Mouse (Mus musculus) heart, postnatal 0 days (tissue): ENCODE measurements around the gene Lrrc27. TPM values are rescaled to one million over a fixed set of nuclear protein-coding genes. Genes with fewer than 3 reads are reported as not detected.

ENCODE experiments used
- ATAC-seq: fragments of 200-750 bp; cut with Nextera tagmentation; 2 replicates; pipeline ENCODE4 v1.8.0; 2017; ENCODE audit warnings: low read depth, moderate number of reproducible peaks, moderate library complexity; ENCODE audit not compliant: insufficient read depth
- DNase-seq: peaks from one replicate; pipeline ENCODE4 v3.0.0-alpha.2; 2016; ENCODE audit warnings: low spot score
- H3K27ac ChIP-seq: fragments of 300-500 bp; sonication (generic); 2 replicates; pipeline ENCODE4 v1.5.1; 2014; ENCODE audit warnings: low read depth, mild to moderate bottlenecking
- H3K27me3 ChIP-seq: fragments of 300-500 bp; sonication (generic); 2 replicates; pipeline ENCODE4 v1.6.1; 2014; ENCODE audit warnings: low read length, mixed read lengths; ENCODE audit not compliant: control insufficient read depth, insufficient read depth
- H3K36me3 ChIP-seq: fragments of 300-500 bp; sonication (generic); replicated peaks from 2 replicates; pipeline ENCODE4 v1.6.1; 2014; ENCODE audit warnings: low read length, mixed read lengths; ENCODE audit not compliant: control insufficient read depth, insufficient read depth
- H3K4me1 ChIP-seq: fragments of 300-500 bp; sonication (generic); 2 replicates; pipeline ENCODE4 v1.6.1; 2014; ENCODE audit warnings: antibody characterized with exemption; ENCODE audit not compliant: control insufficient read depth, insufficient read depth
- H3K4me2 ChIP-seq: fragments of 300-500 bp; sonication (generic); 2 replicates; pipeline ENCODE4 v1.6.1; 2014; ENCODE audit warnings: low read depth, mild to moderate bottlenecking, low read length, moderate library complexity
- H3K4me3 ChIP-seq: fragments of 300-500 bp; sonication (generic); 2 replicates; pipeline ENCODE4 v1.5.1; 2014; ENCODE audit warnings: low read depth, low read length
- H3K9ac ChIP-seq: fragments of 300-500 bp; sonication (generic); replicated peaks from 2 replicates; pipeline ENCODE4 v1.6.1; 2014; ENCODE audit warnings: low read depth, low read length, mixed read lengths
- H3K9me3 ChIP-seq: fragments of 300-500 bp; sonication (generic); replicated peaks from 2 replicates; pipeline ENCODE4 v1.6.1; 2016; ENCODE audit warnings: low read length; ENCODE audit not compliant: control insufficient read depth
- CTCF ChIP-seq: IDR thresholded peaks from 2 replicates; pipeline ENCODE4 v1.5.1; 2016; ENCODE audit warnings: antibody characterized with exemption, control low read depth, low read depth
- EP300 ChIP-seq: IDR thresholded peaks from 2 replicates; pipeline ENCODE4 v1.6.1; 2016; ENCODE audit warnings: antibody characterized with exemption, low read depth
- WGBS: fragments of 180-500 bp; shearing (Covaris S2); extraction: QIAGEN DNeasy Blood & Tissue Kit; methylation state at CpG from one replicate; pipeline ENCODE4 v1.1.7; 2014; 5-methylcytosine and 5-hydroxymethylcytosine counted together
- polyA plus RNA-seq: library from polyadenylated mRNA; unstranded; fragments of >200 nt; fragmentation: Nextera tagmentation; extraction: Ambion mirVana; gene quantifications from 2 replicates; pipeline ENCODE4 v1.2.1, GENCODE M21; 2015
- total RNA-seq: library from RNA; depleted of rRNA; stranded (reverse); fragments of >200 nt; gene quantifications from 2 replicates; pipeline ENCODE4 v1.2.3, GENCODE M21; 2014; ENCODE audit warnings: low replicate concordance

The Lrrc27 gene
- total and polyA plus RNA-seq, 2 experiments from 2014 or later: 1.9 to 5.0 TPM

DNA sequence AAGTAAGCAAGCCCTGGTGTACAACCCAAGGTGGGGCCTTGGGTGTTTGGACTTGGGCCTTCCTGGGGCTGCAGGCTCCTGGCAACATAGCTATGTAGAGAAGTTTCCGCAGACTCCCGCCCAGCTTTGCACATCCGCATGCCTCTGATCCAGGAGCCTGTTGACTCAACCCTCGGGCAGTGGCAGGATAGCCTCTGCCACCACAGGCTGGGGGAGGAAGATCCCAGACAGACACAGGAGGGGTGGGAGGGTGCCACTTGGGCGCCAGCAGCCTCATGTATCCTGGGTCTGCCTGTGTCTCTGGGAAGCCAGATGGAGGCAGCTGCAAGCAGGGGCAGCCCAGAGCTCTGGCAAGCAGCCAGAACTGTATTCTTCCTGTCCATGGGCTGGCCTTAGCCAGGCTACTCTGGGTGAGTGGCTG is 39.1 kb downstream of the Lrrc27 start:
- Histone ChIP-seq H3K4me3 (no peak overlapping the region), H3K4me1 (peaks cover 59% of the 10 kb centered on the region)

DNA sequence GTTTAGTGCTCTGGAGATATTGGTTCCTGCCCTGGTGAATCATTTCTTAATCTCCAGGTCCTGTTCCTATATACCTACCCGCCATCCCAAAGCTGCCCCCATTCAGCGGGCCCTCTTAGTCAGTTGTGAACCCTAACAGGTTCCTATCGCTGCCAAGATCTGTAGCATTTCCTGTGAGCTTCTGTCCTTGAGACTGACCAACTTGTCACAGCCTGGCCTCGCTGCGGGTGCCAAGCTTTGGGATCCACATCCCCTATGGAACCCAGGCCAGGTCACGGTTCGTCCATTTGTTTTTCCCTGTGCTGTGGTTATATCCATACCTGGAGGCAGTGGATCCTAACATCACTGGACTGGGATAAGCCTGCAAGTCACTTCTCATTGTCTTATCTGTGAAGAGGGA is 39.8 kb downstream of the Lrrc27 start:
- H3K4me1 ChIP-seq: peaks cover 60% of the 10 kb centered on the region
- ATAC-seq (no peak), DNase-seq (no peak)
- H3K9me3 ChIP-seq: no peaks in the 10 kb centered on the region
- H3K27ac ChIP-seq: peak overlapping the region; percentile 63; the same call in 1 of the 2 replicates
- H3K36me3 ChIP-seq: peaks cover 27% of the 10 kb centered on the region
- no peaks in the 10 kb centered on the region for H3K27me3 ChIP-seq
- no peak for TF ChIP-seq EP300
- TF ChIP-seq CTCF: no peak
- H3K4me2 ChIP-seq: no peak overlapping the region
- WGBS: 82% methylated on average over 7 of the region's 7 CpGs
- no peak overlapping the region for H3K9ac ChIP-seq
- H3K4me3 ChIP-seq: no peak overlapping the region

More for the DNA sequence above, 39.1 kb downstream of the Lrrc27 start:
- ATAC-seq: no peak; the same call in 1 of the 2 replicates
- H3K9me3 ChIP-seq: no peaks in the 10 kb centered on the region
- no peak overlapping the region for H3K9ac ChIP-seq
- no peak for DNase-seq
- 21% methylated on average over 5 of the region's 5 CpGs for WGBS
- peak overlapping the region; percentile 63 for H3K27ac ChIP-seq
- peaks cover 22% of the 10 kb centered on the region for H3K36me3 ChIP-seq
- TF ChIP-seq EP300 (no peak), CTCF (no peak)
- H3K4me2 ChIP-seq: no peak overlapping the region
- H3K27me3 ChIP-seq: no peaks in the 10 kb centered on the region

GRCm38 (mm10) chr7:139252986-139253385 is 40.2 kb downstream of the Lrrc27 start:
- H3K27ac ChIP-seq: no peak overlapping the region
- ATAC-seq (no peak), DNase-seq (no peak)
- no peak for TF ChIP-seq EP300
- no peak for TF ChIP-seq CTCF
- H3K27me3 ChIP-seq: no peaks in the 10 kb centered on the region
- no peak overlapping the region for H3K4me3 ChIP-seq
- peaks cover 62% of the 10 kb centered on the region for H3K4me1 ChIP-seq
- H3K36me3 ChIP-seq: peaks cover 31% of the 10 kb centered on the region
- no peaks in the 10 kb centered on the region for H3K9me3 ChIP-seq
- 0 out of 2 replicates have a peak overlapping the region, but pooled peaks have one; percentile 19 for H3K9ac ChIP-seq
- WGBS: 39% methylated on average over 9 of the region's 9 CpGs
- no peak overlapping the region for H3K4me2 ChIP-seq

DNA sequence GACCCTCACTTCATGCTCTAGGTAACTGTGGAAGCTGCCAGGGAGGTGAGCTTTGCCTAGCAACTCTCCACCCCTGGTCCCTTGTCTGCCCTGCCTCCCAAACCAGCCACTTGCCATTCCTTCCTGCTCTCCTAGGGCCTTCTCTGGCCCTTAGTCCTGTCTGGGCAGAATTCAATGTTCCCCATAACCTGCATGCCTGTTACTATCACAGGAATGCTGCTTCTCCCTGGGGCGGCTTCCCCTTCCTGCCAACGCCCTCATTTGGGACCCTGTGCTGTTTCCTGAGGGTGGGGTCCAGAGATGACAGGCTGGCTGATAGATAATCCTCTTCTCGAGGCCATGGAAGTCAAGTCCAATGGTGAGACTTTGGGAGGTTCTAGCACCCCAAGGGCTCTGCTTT is 40.7 kb downstream of the Lrrc27 start:
- peaks cover 66% of the 10 kb centered on the region for H3K4me1 ChIP-seq
- TF ChIP-seq EP300 (no peak), CTCF (no peak)
- no peaks in the 10 kb centered on the region for H3K27me3 ChIP-seq
- H3K9ac ChIP-seq: no peak overlapping the region
- H3K4me3 ChIP-seq: no peak overlapping the region
- no peak overlapping the region for H3K27ac ChIP-seq
- H3K36me3 ChIP-seq: peaks cover 31% of the 10 kb centered on the region
- H3K9me3 ChIP-seq: no peaks in the 10 kb centered on the region
- 49% methylated on average over 3 of the region's 3 CpGs for WGBS
- H3K4me2 ChIP-seq: no peak overlapping the region
- ATAC-seq (no peak), DNase-seq (no peak)

DNA sequence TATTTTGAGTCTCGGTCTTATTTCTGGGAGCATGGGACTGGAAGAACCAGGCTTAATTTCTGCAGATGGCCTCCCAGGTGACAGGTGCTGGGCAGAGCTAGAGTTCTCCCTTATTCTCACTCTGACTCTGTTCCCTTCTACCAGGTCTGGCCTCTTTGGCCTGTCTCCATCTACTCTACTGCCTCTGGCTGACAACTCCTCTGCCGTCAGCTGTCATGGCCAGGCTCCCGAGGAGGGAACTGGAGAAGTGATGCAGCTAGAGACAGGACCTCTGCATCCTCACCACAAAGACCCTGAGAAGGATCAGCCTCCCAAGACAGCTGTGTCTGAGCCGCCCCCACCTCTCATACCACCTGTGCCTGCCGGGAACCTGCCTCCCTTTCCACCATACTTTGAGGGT is 41.8 kb downstream of the Lrrc27 start:
- Histone ChIP-seq H3K27me3 (no peaks in the 10 kb centered on the region), H3K27ac (no peak overlapping the region), H3K9ac (no peak overlapping the region), H3K4me1 (peaks cover 59% of the 10 kb centered on the region), H3K9me3 (no peaks in the 10 kb centered on the region), H3K36me3 (peaks cover 39% of the 10 kb centered on the region), H3K4me3 (no peak overlapping the region), H3K4me2 (no peak overlapping the region)
- no peak for TF ChIP-seq EP300
- TF ChIP-seq CTCF: no peak
- 67% methylated on average over 5 of the region's 5 CpGs for WGBS
- DNase-seq (no peak), ATAC-seq (no peak)

GRCm38 (mm10) chr7:139257752-139258542 is 45.2 kb downstream of the Lrrc27 start:
- ATAC-seq (no peak), DNase-seq (no peak)
- no peak overlapping the region for H3K27ac ChIP-seq
- peaks cover 27% of the 10 kb centered on the region for H3K4me1 ChIP-seq
- TF ChIP-seq CTCF (no peak), EP300 (no peak)
- 51% methylated on average over 10 of the region's 10 CpGs for WGBS
- H3K9me3 ChIP-seq: no peaks in the 10 kb centered on the region
- peaks cover 39% of the 10 kb centered on the region for H3K36me3 ChIP-seq
- no peak overlapping the region; the same call in 1 of the 2 replicates for H3K9ac ChIP-seq
- no peaks in the 10 kb centered on the region for H3K27me3 ChIP-seq
- H3K4me3 ChIP-seq: no peak overlapping the region
- no peak overlapping the region for H3K4me2 ChIP-seq
